In the genomic region with DNA sequence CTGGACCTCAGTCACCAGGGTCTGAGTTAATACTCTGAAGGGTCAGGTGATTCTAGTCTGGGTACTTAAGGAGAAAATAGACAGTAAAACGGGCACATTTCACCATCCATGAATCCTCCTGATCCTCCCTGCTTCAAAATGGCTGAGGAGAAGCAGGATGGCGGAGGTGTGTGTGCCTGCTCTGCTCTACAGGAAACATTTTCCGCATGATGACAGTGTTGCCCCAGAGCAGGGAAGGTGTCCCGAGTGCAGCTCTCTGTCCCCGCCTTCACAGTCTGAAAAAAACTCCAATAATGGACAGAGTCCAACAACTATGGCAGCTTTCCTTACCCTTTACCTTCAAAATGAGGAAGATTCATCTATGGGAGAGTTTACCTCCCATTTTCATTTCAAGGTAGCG, we compare ENCODE assay signal across 6 mouse cellular contexts.
A peak's percentile ranks its signal among the peaks of the same experiment; 100 is the strongest.
DNase-seq lines count a peak whose midpoint lies in the region; ATAC-seq and TF ChIP-seq lines count a peak whose summit lies in the region.
"Not testable (repeated sequence)": the region's sequence is repeated elsewhere in the genome, so short reads cannot be mapped to it uniquely, and the experiment has no call there.

No protein-coding gene starts in this region.

- ATAC-seq in heart, postnatal 0 days (ENCODE audit: insufficient read depth, low read depth); kidney, postnatal 0 days (replicated peaks; ENCODE audit: low FRiP score, low read depth); lung, postnatal 0 days; stomach, postnatal 0 days (ENCODE audit: low FRiP score, low TSS enrichment): not testable (repeated sequence)

- not testable (repeated sequence) for H3K9me3 ChIP-seq in heart, postnatal 0 days (replicated peaks; ENCODE audit: control insufficient read depth, low read length); kidney, postnatal 0 days (replicated peaks; ENCODE audit: low read length); lung, postnatal 0 days (ENCODE audit: low read length); stomach, postnatal 0 days (ENCODE audit: control insufficient read depth, low read length)

- 76% methylated on average over 6 of the region's 6 CpGs for WGBS in heart, postnatal 0 days
- WGBS in kidney, postnatal 0 days, result 76% methylated on average over 6 of the region's 6 CpGs
- 75% methylated on average over 6 of the region's 6 CpGs for WGBS in lung, postnatal 0 days
- 80% methylated on average over 6 of the region's 6 CpGs for WGBS in stomach, postnatal 0 days

- intact Hi-C loops in gastrocnemius, adult 2 months (cut with DNase I), result not testable (repeated sequence)

- H3K36me3 ChIP-seq in heart, postnatal 0 days (replicated peaks; ENCODE audit: control insufficient read depth, insufficient read depth, low read length); kidney, postnatal 0 days (ENCODE audit: insufficient read depth, low read length); lung, postnatal 0 days (ENCODE audit: insufficient read depth, low read length); stomach, postnatal 0 days (ENCODE audit: control insufficient read depth, insufficient read depth, low read length): not testable (repeated sequence)

- not testable (repeated sequence) for H3K4me1 ChIP-seq in heart, postnatal 0 days (ENCODE audit: control insufficient read depth, insufficient read depth); kidney, postnatal 0 days (replicated peaks; ENCODE audit: insufficient read depth, low read length); lung, postnatal 0 days (ENCODE audit: insufficient read depth, low read depth, low read length); stomach, postnatal 0 days (replicated peaks; ENCODE audit: control insufficient read depth, insufficient read depth)

- not testable (repeated sequence) for H3K9ac ChIP-seq in heart, postnatal 0 days (replicated peaks; ENCODE audit: low read depth, low read length); kidney, postnatal 0 days (ENCODE audit: low read depth, low read length); lung, postnatal 0 days (replicated peaks; ENCODE audit: low read depth); stomach, postnatal 0 days (ENCODE audit: low read length)

- not testable (repeated sequence) for TF ChIP-seq CTCF in gastrocnemius, adult 2 months (IDR thresholded peaks at IDR 0.05); heart, postnatal 0 days (IDR thresholded peaks at IDR 0.05; ENCODE audit: low read depth)
- TF ChIP-seq CTCF in kidney, postnatal 0 days (IDR thresholded peaks at IDR 0.05; ENCODE audit: low read depth), result peak; percentile 22; the same call in 1 of the 2 replicates
- TF ChIP-seq CTCF in lung, postnatal 0 days (IDR thresholded peaks at IDR 0.05), result peak; percentile 40
- peak; percentile 30; the same call in 1 of the 2 replicates for TF ChIP-seq CTCF in stomach, postnatal 0 days (IDR thresholded peaks at IDR 0.05; ENCODE audit: low read depth)

- peak overlapping the region; percentile 49; the same call in 1 of the 2 replicates for H3K27ac ChIP-seq in gastrocnemius, adult 2 months
- not testable (repeated sequence) for H3K27ac ChIP-seq in heart, postnatal 0 days (ENCODE audit: low read depth); kidney, postnatal 0 days; lung, postnatal 0 days (ENCODE audit: low read length); stomach, postnatal 0 days (replicated peaks)

- not testable (repeated sequence) for H3K27me3 ChIP-seq in heart, postnatal 0 days (ENCODE audit: control insufficient read depth, insufficient read depth, low read length); kidney, postnatal 0 days (ENCODE audit: insufficient read depth, low read length); lung, postnatal 0 days (replicated peaks; ENCODE audit: insufficient read depth, low read length); stomach, postnatal 0 days (ENCODE audit: control insufficient read depth, insufficient read depth, low read length)

- peak overlapping the region; percentile 50 for H3K4me3 ChIP-seq in gastrocnemius, adult 2 months
- not testable (repeated sequence) for H3K4me3 ChIP-seq in heart, postnatal 0 days (ENCODE audit: low read depth, low read length); kidney, postnatal 0 days (replicated peaks; ENCODE audit: low read depth, low read length); lung, postnatal 0 days (ENCODE audit: low read depth, low read length); stomach, postnatal 0 days (ENCODE audit: low read depth, low read length)

- H3K4me2 ChIP-seq in heart, postnatal 0 days (ENCODE audit: low read depth, low read length), result peak overlapping the region; percentile 12; the same call in 1 of the 2 replicates
- H3K4me2 ChIP-seq in kidney, postnatal 0 days (ENCODE audit: low read length); lung, postnatal 0 days (replicated peaks; ENCODE audit: low read depth, low read length); stomach, postnatal 0 days (replicated peaks; ENCODE audit: low read depth): not testable (repeated sequence)

- not testable (repeated sequence) for TF ChIP-seq EP300 in heart, postnatal 0 days (IDR thresholded peaks at IDR 0.05; ENCODE audit: low read depth); lung, postnatal 0 days (IDR thresholded peaks at IDR 0.05); stomach, postnatal 0 days (optimal IDR thresholded peaks at IDR 0.05)

- DNase-seq in gastrocnemius, adult 2 months; heart, postnatal 0 days (ENCODE audit: low spot score); kidney, postnatal 0 days (ENCODE audit: low spot score); lung, postnatal 0 days (ENCODE audit: low spot score); stomach, postnatal 0 days (ENCODE audit: low spot score): not testable (repeated sequence)
- peak; percentile 53 for DNase-seq in kidney, adult 11 months
